Mouse (Mus musculus) bone marrow, adult 2 months (tissue): ENCODE results near the gene Hes5. TPM values are rescaled to one million over a fixed set of nuclear protein-coding genes. Genes with fewer than 3 reads are reported as not detected.

Experiments used
- H3K27ac ChIP-seq: fragments of 200-500 bp; 2 replicates; pipeline ENCODE4 v1.5.1; 2012; ENCODE audit warnings: low read depth, mild to moderate bottlenecking, control low read depth, inconsistent platforms, low read length; ENCODE audit not compliant: control insufficient read depth, poor library complexity, insufficient read depth
- H3K4me1 ChIP-seq: fragments of 200-500 bp; 2 replicates; pipeline ENCODE4 v1.6.1; 2011; ENCODE audit warnings: low read length; ENCODE audit not compliant: control insufficient read depth, insufficient read depth
- H3K4me3 ChIP-seq: fragments of 200-500 bp; replicated peaks from 2 replicates; pipeline ENCODE3; 2011; ENCODE audit warnings: mild to moderate bottlenecking, low read depth, low read length, control low read depth; ENCODE audit not compliant: control insufficient read depth
- CTCF ChIP-seq: fragments of 200-500 bp; IDR thresholded peaks from 2 replicates; pipeline ENCODE4 v1.5.1; 2011; ENCODE audit warnings: low read length, control low read depth; ENCODE audit not compliant: control insufficient read depth, insufficient read depth
- POLR2A ChIP-seq: fragments of 200-500 bp; IDR thresholded peaks from 2 replicates; pipeline ENCODE4 v1.6.1; 2011; ENCODE audit warnings: low read depth, mild to moderate bottlenecking, control low read depth, low read length, borderline replicate concordance; ENCODE audit not compliant: control insufficient read depth
- WGBS: fragments of 180-500 bp; shearing (Covaris S2); methylation state at CpG from one replicate; pipeline ENCODE4 v1.1.7; 2018; 5-methylcytosine and 5-hydroxymethylcytosine counted together
- polyA plus RNA-seq: library from polyadenylated mRNA; stranded (reverse); fragments of >200 nt; gene quantifications from 2 replicates; pipeline ENCODE4 v1.2.4, GENCODE M21; 2011; ENCODE audit warnings: low replicate concordance; ENCODE audit not compliant: missing spikeins, insufficient read depth, insufficient read length

The Hes5 gene
- polyA plus RNA-seq, 1 experiment = not detected

- Histone ChIP-seq H3K4me3 (no peak overlapping the region), H3K27ac (no peak overlapping the region), H3K4me1 (peaks cover under 1% of the 10 kb centered on the region)
- TF ChIP-seq CTCF (no peak), POLR2A (no peak)
- 33% methylated on average over 15 of the region's 15 CpGs for WGBS
Measured at GRCm38 (mm10) chr4:154958171-154958570, 2.6 kb upstream of the Hes5 start.

- no peak overlapping the region for H3K4me3 ChIP-seq
- peaks cover 2% of the 10 kb centered on the region for H3K4me1 ChIP-seq
- TF ChIP-seq POLR2A = no peak
- TF ChIP-seq CTCF = no peak
- H3K27ac ChIP-seq = no peak overlapping the region
- WGBS = 63% methylated on average over 8 of the region's 8 CpGs
Measured at GRCm38 (mm10) chr4:154958621-154959020, 2.1 kb upstream of the Hes5 start.

- WGBS = 44% methylated on average over 20 of the region's 20 CpGs
- TF ChIP-seq CTCF = no peak
- TF ChIP-seq POLR2A = no peak
- Histone ChIP-seq H3K4me3 (peak overlapping the region; percentile 33), H3K4me1 (peaks cover 2% of the 10 kb centered on the region), H3K27ac (no peak overlapping the region)
Measured at GRCm38 (mm10) chr4:154960021-154960689, 568 bp upstream of the Hes5 start.

- TF ChIP-seq CTCF (peak; percentile 6; the same call in 1 of the 2 replicates), POLR2A (peak; percentile 19; the same call in 1 of the 2 replicates)
- Histone ChIP-seq H3K4me1 (peaks cover 2% of the 10 kb centered on the region), H3K27ac (peak overlapping the region; percentile 73)
Measured at GRCm38 (mm10) chr4:154961226-154961738, 559 bp downstream of the Hes5 start.

GRCm38 (mm10) chr4:154961911-154962310, 1.2 kb downstream of the Hes5 start:
- Histone ChIP-seq H3K4me3 (peak overlapping the region; percentile 66), H3K27ac (peak overlapping the region; percentile 73), H3K4me1 (peaks cover 2% of the 10 kb centered on the region)
- TF ChIP-seq POLR2A (peak; percentile 59; the same call in 1 of the 2 replicates), CTCF (no peak)
- under 1% methylated on average over 13 of the region's 13 CpGs for WGBS

More at GRCm38 (mm10) chr4:154961226-154961738, 559 bp downstream of the Hes5 start:
- peak overlapping the region; percentile 66 for H3K4me3 ChIP-seq
- WGBS = under 1% methylated on average over 47 of the region's 47 CpGs

- H3K4me1 ChIP-seq = peaks cover 2% of the 10 kb centered on the region
- WGBS = 61% methylated on average over 7 of the region's 7 CpGs
Measured at GRCm38 (mm10) chr4:154962683-154963082, 2.0 kb downstream of the Hes5 start.

GRCm38 (mm10) chr4:154963190-154963836, 2.6 kb downstream of the Hes5 start:
- Histone ChIP-seq H3K27ac (no peak overlapping the region), H3K4me1 (peaks cover 2% of the 10 kb centered on the region), H3K4me3 (peak overlapping the region; percentile 93)
- WGBS = 46% methylated on average over 11 of the region's 11 CpGs
- TF ChIP-seq POLR2A = no peak
- TF ChIP-seq CTCF = no peak

More at GRCm38 (mm10) chr4:154962683-154963082, 2.0 kb downstream of the Hes5 start:
- no peak overlapping the region for H3K27ac ChIP-seq
- TF ChIP-seq POLR2A (no peak), CTCF (no peak)
- no peak overlapping the region for H3K4me3 ChIP-seq

- H3K4me1 ChIP-seq = peaks cover 2% of the 10 kb centered on the region
- peak within 1 kb of the TSS; percentile 93 for H3K4me3 ChIP-seq
- H3K27ac ChIP-seq = peak within 1 kb of the TSS; percentile 85
- under 1% methylated on average over 65 of the region's 66 CpGs for WGBS
- TF ChIP-seq CTCF = no peak
- TF ChIP-seq POLR2A = peak; percentile 93
Measured at GRCm38 (mm10) chr4:154963901-154964580, 3.3 kb downstream of the Hes5 start, which contains the start of gene Pank4. Gene Pank4, plus strand, starts transcription at chr4:154964123.
